Mouse (Mus musculus): ENCODE results near the gene Mgrn1. TPM values are rescaled to one million over a fixed set of nuclear protein-coding genes. Genes with fewer than 3 reads are reported as not detected.
A peak's percentile ranks its signal among the peaks of the same experiment; 100 is the strongest.

Gene Mgrn1
- polyA plus RNA-seq, 1 experiment from 2014 or later, result 68.5 TPM

DNA sequence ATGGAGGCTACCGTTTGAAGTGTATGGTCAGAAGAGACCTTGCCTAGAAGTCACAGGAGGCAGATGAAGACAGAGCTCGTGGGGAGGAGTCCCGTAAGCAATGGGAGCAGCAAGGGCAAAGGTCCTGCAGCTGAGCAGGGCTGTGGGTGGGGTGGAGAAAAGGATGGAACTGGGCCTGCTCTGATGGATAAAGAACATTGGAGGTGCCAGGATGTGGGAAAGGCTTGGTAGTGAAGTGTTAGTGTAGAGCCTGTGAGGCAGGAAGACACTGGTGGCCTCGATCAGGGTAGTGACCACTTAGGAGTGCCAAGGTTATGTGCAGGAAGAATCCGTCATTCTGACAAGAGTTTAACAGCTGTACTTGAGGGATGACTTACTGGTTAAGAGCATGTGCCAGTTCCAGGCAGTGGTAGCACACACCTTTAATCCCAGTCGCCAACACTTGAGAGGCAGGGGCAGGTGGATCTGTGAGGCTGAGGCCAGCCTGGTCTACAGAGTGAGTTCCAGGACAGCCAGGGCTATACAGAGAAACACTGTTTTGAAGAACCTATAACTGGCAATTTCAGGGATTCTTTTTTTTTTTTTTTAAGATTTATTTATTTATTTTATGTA, 17.5 kb downstream of the Mgrn1 start:
- H3K36me3 ChIP-seq, result peaks cover 11% of the 10 kb centered on the region
- no peaks in the 10 kb centered on the region for H3K27me3 ChIP-seq (ENCODE audit: low read depth, poor library complexity, severe bottlenecking)
- 87% methylated on average over 6 of the region's 6 CpGs for WGBS
- no peak overlapping the region for H3K4me3 ChIP-seq
- H3K4me1 ChIP-seq, result peaks cover 4% of the 10 kb centered on the region; the same call in 1 of the 2 replicates
- DNase-seq (ENCODE audit: low spot score), result no peak
- H3K27ac ChIP-seq (replicated peaks), result no peak overlapping the region
- no peaks in the 10 kb centered on the region for H3K9me3 ChIP-seq (replicated peaks)

GRCm38 (mm10) chr16:4904878-4905277, 18.8 kb downstream of the Mgrn1 start:
- WGBS, result 91% methylated on average over 3 of the region's 3 CpGs
- DNase-seq (ENCODE audit: low spot score), result no peak
- H3K9me3 ChIP-seq (replicated peaks), result no peaks in the 10 kb centered on the region

DNA sequence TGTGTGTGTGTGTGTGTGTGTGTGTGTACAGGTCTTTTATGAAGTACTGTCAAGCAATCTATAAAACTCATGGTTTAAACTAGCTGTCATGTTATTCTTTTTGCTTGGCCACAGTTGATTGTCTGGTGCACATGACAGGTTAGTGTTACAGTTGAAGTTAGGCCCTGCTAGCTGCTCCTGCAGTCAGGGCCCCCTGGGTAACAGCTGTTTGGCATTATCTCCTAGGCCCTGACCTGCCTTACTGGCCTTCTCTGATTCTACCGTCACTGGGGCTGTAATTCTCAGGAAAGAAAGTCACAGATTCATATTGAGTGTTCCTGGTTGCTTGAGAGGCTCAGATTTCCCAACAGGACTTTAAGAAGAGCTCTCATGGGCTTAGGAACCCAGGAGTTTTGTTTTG, 19.5 kb downstream of the Mgrn1 start:
- H3K4me3 ChIP-seq, result no peak overlapping the region
- H3K27ac ChIP-seq (replicated peaks), result no peak overlapping the region
- H3K9me3 ChIP-seq (replicated peaks), result no peaks in the 10 kb centered on the region
- peaks cover 4% of the 10 kb centered on the region; the same call in 1 of the 2 replicates for H3K4me1 ChIP-seq
- H3K36me3 ChIP-seq, result peaks cover 29% of the 10 kb centered on the region
- DNase-seq (ENCODE audit: low spot score), result no peak
- no peaks in the 10 kb centered on the region for H3K27me3 ChIP-seq (ENCODE audit: low read depth, poor library complexity, severe bottlenecking)
- 67% methylated on average over 1 of the region's 1 CpGs for WGBS

More at GRCm38 (mm10) chr16:4904878-4905277, 18.8 kb downstream of the Mgrn1 start:
- Histone ChIP-seq H3K4me1 (peaks cover 4% of the 10 kb centered on the region; the same call in 1 of the 2 replicates), H3K27me3 (ENCODE audit: low read depth, poor library complexity, severe bottlenecking) (no peaks in the 10 kb centered on the region), H3K27ac (replicated peaks) (no peak overlapping the region), H3K4me3 (no peak overlapping the region), H3K36me3 (peaks cover 24% of the 10 kb centered on the region)

DNA sequence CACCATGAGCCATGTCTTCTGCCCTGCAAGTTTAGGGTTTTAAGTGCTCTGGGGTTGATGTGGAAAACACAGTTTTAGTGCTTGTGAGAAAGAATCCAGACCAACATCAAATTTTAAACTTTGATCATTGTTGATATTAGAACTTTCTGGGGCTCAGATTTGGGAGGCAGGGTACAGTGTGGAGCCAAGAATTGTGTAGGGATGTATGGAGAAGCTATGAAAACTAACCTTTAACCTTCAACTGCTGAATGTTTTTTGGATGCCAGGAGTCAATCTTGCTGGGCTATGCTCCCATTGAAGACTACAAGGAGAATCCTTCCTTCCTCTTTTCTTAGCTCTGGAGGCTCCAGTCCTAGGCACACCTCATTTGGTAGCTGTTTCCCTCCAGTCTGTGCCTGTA, 20.5 kb downstream of the Mgrn1 start:
- H3K27ac ChIP-seq (replicated peaks), result no peak overlapping the region
- H3K9me3 ChIP-seq (replicated peaks), result no peaks in the 10 kb centered on the region
- DNase-seq (ENCODE audit: low spot score), result no peak
- H3K4me1 ChIP-seq, result no peaks in the 10 kb centered on the region
- no peak overlapping the region for H3K4me3 ChIP-seq
- peaks cover 39% of the 10 kb centered on the region for H3K36me3 ChIP-seq
- no peaks in the 10 kb centered on the region for H3K27me3 ChIP-seq (ENCODE audit: low read depth, poor library complexity, severe bottlenecking)

- H3K4me1 ChIP-seq, result no peaks in the 10 kb centered on the region
- 83% methylated on average over 2 of the region's 2 CpGs for WGBS
- no peak for DNase-seq (ENCODE audit: low spot score)
- no peak overlapping the region for H3K27ac ChIP-seq (replicated peaks)
- peaks cover 47% of the 10 kb centered on the region for H3K36me3 ChIP-seq
- H3K4me3 ChIP-seq, result no peak overlapping the region
- no peaks in the 10 kb centered on the region for H3K27me3 ChIP-seq (ENCODE audit: low read depth, poor library complexity, severe bottlenecking)
- H3K9me3 ChIP-seq (replicated peaks), result no peaks in the 10 kb centered on the region
These were observed 21.3 kb downstream of the Mgrn1 start for GRCm38 (mm10) chr16:4907386-4907785.

DNA sequence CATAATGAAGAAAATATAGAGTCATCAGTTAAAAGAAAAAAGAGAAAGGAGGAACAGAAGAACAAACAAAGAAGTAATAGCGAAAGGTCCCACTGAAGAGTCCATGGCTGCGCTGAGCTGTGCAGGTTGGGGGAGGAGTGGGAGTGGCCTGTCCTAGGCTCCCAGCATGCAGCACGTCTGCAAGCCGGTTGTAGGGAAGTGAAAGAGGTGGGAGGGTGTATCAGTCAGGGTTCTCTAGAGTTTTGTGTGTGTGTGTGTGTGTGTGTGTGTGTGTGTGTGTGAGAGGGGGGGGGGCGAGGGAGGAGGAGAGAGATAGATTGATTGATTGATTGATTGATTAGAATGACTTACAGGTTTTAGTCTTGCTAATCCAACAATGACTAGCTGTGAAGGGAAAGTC, 21.9 kb downstream of the Mgrn1 start:
- Histone ChIP-seq H3K27me3 (ENCODE audit: low read depth, poor library complexity, severe bottlenecking) (no peaks in the 10 kb centered on the region), H3K4me1 (no peaks in the 10 kb centered on the region), H3K36me3 (peaks cover 53% of the 10 kb centered on the region), H3K4me3 (no peak overlapping the region), H3K9me3 (replicated peaks) (no peaks in the 10 kb centered on the region), H3K27ac (replicated peaks) (no peak overlapping the region)
- 43% methylated on average over 5 of the region's 5 CpGs for WGBS
- no peak for DNase-seq (ENCODE audit: low spot score)

- no peak for DNase-seq (ENCODE audit: low spot score)
- 95% methylated on average over 2 of the region's 2 CpGs for WGBS
- peaks cover 67% of the 10 kb centered on the region for H3K36me3 ChIP-seq
These were observed 23.7 kb downstream of the Mgrn1 start for GRCm38 (mm10) chr16:4909745-4910144.

DNA sequence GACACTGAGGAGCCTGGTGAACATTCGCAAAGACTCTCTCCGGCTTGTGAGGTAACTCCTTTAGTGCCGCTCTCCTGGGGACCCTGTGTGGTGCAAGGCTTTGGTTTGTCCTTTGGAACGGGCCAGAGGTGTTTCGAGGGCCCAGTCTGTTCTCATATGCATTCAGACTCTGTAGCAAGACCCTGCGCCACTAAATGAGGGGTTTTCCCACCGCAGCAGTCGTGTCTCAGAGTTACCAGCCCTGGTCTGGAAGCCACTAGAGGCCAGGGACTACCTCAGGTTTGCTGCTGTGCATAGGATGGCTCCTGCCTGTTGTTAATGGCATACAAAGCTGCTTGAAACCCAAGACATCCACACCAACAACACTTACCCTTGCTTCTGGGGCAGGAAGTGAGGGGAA, 24.7 kb downstream of the Mgrn1 start:
- no peak overlapping the region for H3K4me3 ChIP-seq
- H3K4me1 ChIP-seq, result no peaks in the 10 kb centered on the region
- H3K27me3 ChIP-seq (ENCODE audit: low read depth, poor library complexity, severe bottlenecking), result no peaks in the 10 kb centered on the region
- no peak for DNase-seq (ENCODE audit: low spot score)
- H3K27ac ChIP-seq (replicated peaks), result no peak overlapping the region
- H3K36me3 ChIP-seq, result peaks cover 76% of the 10 kb centered on the region
- WGBS, result 90% methylated on average over 8 of the region's 8 CpGs
- H3K9me3 ChIP-seq (replicated peaks), result no peaks in the 10 kb centered on the region

More at GRCm38 (mm10) chr16:4909745-4910144, 23.7 kb downstream of the Mgrn1 start:
- no peak overlapping the region for H3K27ac ChIP-seq (replicated peaks)
- H3K4me1 ChIP-seq, result no peaks in the 10 kb centered on the region
- no peaks in the 10 kb centered on the region for H3K27me3 ChIP-seq (ENCODE audit: low read depth, poor library complexity, severe bottlenecking)
- H3K9me3 ChIP-seq (replicated peaks), result no peaks in the 10 kb centered on the region
- no peak overlapping the region for H3K4me3 ChIP-seq

DNA sequence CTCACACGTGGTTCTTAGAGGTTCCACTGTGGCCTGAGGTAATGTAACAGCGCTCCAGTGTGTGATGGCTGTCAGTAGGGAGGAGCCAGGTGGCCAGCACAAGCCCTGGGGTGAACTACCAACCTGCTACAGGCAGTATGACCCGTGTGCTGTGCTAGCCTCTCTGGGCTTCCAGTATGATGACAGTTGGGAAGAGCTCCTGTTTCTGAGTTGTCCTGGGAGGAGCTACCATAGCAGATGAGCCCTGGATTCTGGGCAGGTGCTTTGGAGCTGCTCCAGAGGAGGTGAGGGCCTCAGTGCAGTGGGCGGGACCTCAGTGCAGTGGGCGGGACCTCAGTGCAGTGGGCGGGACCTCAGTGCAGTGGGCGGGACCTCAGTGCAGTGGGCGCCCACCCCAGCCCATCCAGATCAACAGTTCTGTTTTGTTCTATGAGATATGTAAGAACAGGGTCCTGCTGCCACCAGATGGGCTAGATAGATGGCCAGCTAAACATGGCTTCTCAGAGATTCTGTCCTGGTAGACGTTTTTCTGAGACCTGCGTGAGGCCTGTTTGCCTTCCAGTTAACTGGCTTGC, 26.1 kb downstream of the Mgrn1 start:
- WGBS, result 82% methylated on average over 10 of the region's 10 CpGs
- no peak overlapping the region for H3K27ac ChIP-seq (replicated peaks)
- H3K36me3 ChIP-seq, result peaks cover 90% of the 10 kb centered on the region
- no peaks in the 10 kb centered on the region for H3K9me3 ChIP-seq (replicated peaks)
- H3K4me1 ChIP-seq, result no peaks in the 10 kb centered on the region
- no peak overlapping the region for H3K4me3 ChIP-seq
- DNase-seq (ENCODE audit: low spot score), result no peak
- H3K27me3 ChIP-seq (ENCODE audit: low read depth, poor library complexity, severe bottlenecking), result no peaks in the 10 kb centered on the region

- H3K36me3 ChIP-seq, result peaks cover 83% of the 10 kb centered on the region
- no peak for DNase-seq (ENCODE audit: low spot score)
These were observed 27.1 kb downstream of the Mgrn1 start for GRCm38 (mm10) chr16:4912907-4913782.

DNA sequence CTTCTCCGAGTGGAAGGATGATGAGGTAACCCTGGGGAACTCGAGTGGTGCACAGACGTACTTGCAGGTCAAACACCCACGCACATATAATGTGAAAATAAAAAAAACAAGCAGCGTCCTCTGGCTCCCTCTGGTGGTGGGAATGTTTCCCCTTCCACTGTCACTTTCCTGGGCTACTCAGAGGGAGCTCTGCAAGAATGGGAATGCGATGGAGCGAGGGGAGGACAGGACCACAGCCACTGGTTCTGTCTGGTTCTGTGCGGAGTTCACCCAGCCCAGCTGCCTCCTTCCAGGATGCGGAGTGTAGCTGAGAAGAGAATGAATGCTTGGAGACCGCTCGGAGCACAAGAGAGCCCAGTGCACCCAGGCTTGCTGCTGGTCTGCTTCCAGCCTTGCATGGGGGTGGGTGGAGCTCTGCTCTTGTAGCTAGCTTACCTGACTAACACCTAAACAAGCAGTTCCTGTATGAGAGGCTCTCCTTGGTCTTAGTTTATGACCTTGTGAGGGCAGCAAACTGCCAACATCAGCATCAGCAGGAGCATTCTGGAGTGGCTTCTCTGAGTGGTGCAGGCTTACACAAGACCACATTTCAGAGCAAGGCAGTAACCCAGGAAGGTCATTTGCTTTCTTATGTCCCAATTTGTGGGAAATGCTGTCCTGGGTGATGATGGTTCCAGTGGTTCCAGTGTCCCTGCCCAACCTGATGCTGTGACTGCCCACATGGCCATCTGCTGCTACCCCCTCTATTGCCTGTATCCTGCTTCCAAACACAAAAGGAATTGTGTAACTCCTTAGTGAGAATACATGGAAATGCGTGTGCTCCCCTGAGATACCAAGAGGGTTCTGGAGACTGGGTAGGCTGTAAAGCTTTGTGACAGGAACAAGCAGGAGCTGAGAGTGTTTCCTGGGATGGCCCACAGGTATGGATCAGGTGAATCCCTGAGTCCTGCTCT, 28.0 kb downstream of the Mgrn1 start:
- WGBS, result 39% methylated on average over 12 of the region's 12 CpGs
- no peaks in the 10 kb centered on the region for H3K9me3 ChIP-seq (replicated peaks)
- peak; percentile 82 for DNase-seq (ENCODE audit: low spot score)
- no peaks in the 10 kb centered on the region for H3K27me3 ChIP-seq (ENCODE audit: low read depth, poor library complexity, severe bottlenecking)
- no peak overlapping the region for H3K27ac ChIP-seq (replicated peaks)
- no peak overlapping the region for H3K4me3 ChIP-seq
- H3K4me1 ChIP-seq, result no peaks in the 10 kb centered on the region
- H3K36me3 ChIP-seq, result peaks cover 80% of the 10 kb centered on the region

More at GRCm38 (mm10) chr16:4912907-4913782, 27.1 kb downstream of the Mgrn1 start:
- H3K4me3 ChIP-seq, result no peak overlapping the region
- no peaks in the 10 kb centered on the region for H3K4me1 ChIP-seq
- H3K27ac ChIP-seq (replicated peaks), result no peak overlapping the region; the same call in 1 of the 2 replicates
- WGBS, result 75% methylated on average over 11 of the region's 11 CpGs
- H3K27me3 ChIP-seq (ENCODE audit: low read depth, poor library complexity, severe bottlenecking), result no peaks in the 10 kb centered on the region
- H3K9me3 ChIP-seq (replicated peaks), result no peaks in the 10 kb centered on the region

DNA sequence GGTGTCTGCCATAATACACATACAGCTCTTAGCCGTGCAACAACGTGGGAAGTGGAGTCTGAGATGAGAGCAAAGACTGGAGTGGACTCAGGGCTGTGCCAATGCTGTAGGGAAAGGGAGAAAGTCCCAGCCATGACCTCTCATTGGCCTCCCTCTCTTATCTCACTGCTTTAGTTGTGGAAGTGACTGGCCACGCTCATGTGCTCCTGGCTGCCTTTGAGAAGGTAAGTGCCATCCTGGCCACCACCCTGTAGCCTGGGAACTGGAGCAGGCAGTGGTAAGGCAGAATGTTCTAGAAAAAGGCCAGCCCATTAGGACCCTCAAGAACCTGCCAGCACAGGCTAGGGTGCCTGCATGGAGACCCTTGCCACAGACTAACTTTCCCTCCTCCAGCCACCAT, 29.9 kb downstream of the Mgrn1 start:
- Histone ChIP-seq H3K36me3 (peaks cover 69% of the 10 kb centered on the region), H3K4me1 (no peaks in the 10 kb centered on the region), H3K4me3 (no peak overlapping the region), H3K27me3 (ENCODE audit: low read depth, poor library complexity, severe bottlenecking) (no peaks in the 10 kb centered on the region), H3K9me3 (replicated peaks) (no peaks in the 10 kb centered on the region), H3K27ac (replicated peaks) (no peak overlapping the region)
- DNase-seq (ENCODE audit: low spot score), result no peak
- WGBS, result 90% methylated on average over 3 of the region's 3 CpGs
